Mouse (Mus musculus) CH12F3 (cell line): ENCODE data around the gene Gapdh.

Experiments
- in situ Hi-C: fragments of 300-500 bp; cut with MboI; formaldehyde crosslinking; loops from 2 replicates; pipeline ENCODE4 v1.14.3; 2020; ENCODE audit warnings: low sequenced_read_pairs

Gapdh gene

GRCm38 (mm10) chr6:125152212-125153017 is 13.9 kb downstream of the Gapdh start:
- in situ Hi-C loops, result loop anchor here (10.0 kb wide), 1 partner anchor 122 kb away; no protein-coding TSS in a partner anchor

DNA sequence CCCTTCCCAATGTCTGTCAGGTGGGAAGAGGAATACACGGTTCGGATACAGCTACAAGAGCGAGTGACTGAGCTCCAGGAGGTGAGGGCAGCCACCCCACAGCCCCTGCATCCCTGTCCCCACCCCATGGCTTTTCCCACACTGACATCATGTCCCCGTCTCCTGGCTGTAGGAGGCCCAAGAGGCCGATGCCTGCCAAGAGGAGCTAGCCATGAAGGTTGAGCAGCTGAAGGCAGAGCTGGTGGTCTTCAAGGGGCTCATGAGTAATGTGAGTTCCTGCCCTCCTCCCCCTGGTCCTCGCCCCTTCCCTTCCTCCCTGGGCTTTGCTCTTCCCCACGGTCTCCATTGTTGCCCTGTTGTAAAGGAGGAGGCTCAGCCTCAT is 16.7 kb downstream of the Gapdh start:
- in situ Hi-C loops, result no loop called here

- in situ Hi-C loops, result no loop called here
Observed at GRCm38 (mm10) chr6:125148926-125149568, 17.2 kb downstream of the Gapdh start.

DNA sequence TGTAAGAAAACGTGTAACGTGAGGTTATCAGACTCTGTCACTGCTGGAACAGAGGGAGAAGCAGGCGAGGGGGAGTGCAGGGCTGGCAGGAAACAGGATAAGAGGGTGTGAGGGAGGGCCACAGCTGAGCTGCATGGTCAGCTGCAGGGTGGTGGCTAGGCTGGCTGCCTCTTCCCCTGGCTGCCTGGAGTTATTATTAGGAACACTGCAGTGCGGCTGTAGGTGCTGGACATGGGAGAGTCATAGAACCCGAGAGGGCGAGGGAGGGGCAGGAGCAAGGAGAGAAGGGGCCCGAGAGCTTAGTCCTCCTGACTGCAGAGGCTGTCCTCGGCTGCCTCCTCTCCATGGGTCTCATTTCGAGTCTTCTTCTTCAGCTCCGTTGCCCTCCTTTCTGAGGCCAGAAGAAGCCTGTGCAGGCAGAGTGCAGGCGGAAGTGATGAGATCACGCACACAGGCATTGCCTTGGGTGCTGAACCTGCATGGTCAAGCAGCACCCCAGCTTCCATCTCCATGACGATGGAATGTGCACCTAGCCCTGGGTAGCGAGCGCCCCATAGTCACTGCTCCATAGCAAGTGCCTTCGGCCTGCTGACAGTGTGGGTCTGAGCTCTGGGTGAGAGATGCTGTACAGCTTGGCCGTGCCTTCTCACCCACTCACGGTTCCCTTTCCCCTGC is 17.9 kb downstream of the Gapdh start:
- in situ Hi-C loops, result no loop called here

DNA sequence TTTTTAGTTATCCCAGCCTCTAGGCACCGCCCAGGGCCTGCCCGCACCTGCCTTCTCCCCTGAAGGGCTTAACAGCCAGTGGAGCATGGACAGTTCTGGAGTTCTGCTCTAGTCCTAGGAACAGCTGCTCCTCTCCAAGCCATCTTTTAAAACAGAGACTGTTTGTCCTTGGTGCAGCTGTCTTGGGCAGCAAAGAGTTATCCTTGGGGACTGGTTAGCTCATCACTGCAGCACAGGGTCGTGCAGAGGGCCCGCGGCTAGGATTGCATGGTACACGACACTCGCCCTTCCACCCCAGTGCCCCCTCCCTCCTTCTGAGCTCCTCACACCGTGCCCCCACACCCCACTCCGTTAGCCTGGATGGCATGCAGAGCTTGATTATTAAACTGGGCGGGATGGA is 18.9 kb downstream of the Gapdh start:
- in situ Hi-C loops, result no loop called here

DNA sequence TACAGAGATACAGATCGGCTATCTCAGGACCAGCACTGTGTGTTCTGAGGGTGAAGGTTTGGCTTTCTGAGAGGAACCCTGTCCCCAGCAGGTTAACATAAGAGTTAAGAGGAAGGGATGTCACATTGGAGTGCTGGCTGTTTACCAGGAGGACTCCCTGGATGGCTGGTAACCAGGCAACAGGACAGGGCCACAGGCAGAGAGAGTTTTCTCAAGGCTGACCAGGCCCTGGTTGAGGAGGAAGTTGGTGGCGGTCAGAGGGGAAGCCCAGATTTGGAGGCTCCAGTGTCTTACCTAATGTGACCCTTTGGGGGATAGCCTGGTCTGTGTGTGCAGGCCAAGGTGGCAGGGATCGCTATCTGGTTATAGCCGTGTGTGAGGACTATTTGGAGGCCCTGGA is 19.5 kb downstream of the Gapdh start:
- in situ Hi-C loops, result no loop called here

DNA sequence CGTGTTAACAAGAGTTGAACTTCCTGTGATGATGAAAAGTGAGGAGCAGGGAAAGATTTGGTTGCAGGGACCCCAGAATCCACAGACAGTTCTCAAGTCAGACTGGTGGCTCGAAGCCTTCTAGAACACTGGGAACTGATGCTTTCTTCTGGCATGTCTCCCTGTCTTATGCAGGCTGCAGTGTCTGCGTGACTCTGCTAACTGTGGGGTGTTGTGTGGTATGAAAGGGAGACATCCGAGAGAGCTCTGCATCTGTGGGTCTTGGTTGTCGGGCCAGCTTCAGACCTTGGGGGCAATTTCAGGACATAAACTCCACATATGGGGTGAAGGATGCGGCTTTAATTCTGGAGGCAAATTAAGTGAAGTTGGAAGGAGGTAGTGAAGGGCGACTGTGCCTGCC is 20.1 kb downstream of the Gapdh start:
- in situ Hi-C loops, result no loop called here

DNA sequence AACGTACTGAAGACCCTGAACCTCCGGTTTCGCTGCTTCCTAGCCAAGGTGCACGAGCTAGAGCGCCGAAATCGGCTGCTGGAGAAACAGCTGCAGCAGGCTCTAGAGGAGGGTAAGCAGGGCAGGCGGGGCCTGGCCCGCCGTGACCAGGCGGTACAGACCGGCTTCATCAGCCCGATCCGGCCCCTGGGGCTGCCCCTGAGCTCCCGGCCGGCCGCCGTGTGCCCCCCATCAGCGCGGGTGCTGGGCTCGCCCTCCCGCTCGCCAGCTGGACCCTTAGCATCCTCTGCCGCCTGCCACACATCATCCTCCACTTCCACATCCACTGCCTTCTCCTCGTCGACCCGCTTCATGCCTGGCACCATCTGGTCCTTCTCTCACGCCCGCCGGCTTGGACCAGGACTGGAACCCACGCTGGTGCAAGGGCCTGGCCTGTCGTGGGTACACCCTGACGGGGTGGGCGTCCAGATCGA is 20.8 kb downstream of the Gapdh start:
- in situ Hi-C loops, result no loop called here

DNA sequence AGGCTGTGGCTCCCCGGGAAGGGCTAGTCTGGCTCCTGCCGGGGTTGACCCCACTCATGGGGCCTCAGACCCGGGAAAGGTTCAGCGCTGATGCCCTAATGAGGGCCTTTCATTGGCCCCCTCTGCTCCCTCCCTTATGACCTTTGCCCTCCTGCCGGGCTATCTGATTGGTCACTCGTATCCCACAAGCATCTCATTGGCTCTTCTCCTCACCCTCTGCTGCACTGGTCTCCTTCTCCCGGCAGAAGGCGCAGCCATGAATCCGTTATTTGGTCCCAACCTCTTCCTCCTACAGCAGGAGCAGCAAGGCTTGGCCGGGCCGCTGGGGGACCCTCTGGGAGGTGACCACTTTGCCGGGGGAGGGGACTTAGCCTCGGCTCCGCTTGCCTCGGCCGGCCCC is 21.3 kb downstream of the Gapdh start, which contains the start of gene Iffo1:
Gene Iffo1, plus strand, starts transcription at position 241 of the 400 bp plus-strand sequence.
- in situ Hi-C loops, result no loop called here

DNA sequence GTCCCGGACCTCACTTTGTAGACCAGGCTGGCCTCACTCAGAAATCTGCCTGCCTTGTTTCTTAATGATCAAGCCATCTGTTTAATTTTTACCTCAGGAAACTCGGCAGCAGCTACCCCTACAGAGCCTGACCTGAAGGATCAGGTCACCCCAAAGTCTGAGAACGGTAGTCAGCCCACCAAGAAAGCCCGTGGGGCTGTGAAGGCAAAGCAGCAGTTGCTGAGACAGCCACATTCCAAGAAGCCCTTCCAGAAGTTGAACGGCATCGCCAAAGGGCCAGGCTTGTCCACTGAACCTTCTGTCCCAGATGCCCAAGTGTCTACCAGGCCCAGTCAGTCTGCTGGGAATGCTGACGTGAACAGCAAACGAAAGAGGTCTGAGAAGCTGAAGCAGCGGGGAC is 22.4 kb downstream of the Gapdh start:
- in situ Hi-C loops, result no loop called here

- in situ Hi-C loops, result no loop called here
Observed at GRCm38 (mm10) chr6:125143128-125143527, 23.1 kb downstream of the Gapdh start.

GRCm38 (mm10) chr6:125142436-125142835 is 23.8 kb downstream of the Gapdh start:
- in situ Hi-C loops, result no loop called here

DNA sequence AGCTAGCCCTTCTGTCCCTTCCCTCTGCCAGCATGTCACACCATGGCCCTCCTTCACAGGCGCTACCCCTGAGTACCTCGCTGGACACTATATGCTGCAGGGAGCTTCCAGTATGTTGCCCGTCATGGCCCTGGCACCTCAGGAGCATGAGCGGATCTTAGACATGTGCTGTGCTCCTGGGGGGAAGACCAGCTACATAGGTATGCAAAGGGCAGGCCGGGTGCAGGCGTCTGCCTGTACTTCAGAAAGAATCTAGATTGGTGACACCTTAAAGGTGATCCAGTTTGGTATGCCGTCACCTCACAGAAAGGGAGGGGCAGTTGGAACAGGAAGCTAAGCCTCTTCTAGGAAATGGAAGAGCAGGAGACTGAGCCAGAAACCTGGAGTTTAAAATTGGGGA is 26.5 kb downstream of the Gapdh start:
- in situ Hi-C loops, result no loop called here

DNA sequence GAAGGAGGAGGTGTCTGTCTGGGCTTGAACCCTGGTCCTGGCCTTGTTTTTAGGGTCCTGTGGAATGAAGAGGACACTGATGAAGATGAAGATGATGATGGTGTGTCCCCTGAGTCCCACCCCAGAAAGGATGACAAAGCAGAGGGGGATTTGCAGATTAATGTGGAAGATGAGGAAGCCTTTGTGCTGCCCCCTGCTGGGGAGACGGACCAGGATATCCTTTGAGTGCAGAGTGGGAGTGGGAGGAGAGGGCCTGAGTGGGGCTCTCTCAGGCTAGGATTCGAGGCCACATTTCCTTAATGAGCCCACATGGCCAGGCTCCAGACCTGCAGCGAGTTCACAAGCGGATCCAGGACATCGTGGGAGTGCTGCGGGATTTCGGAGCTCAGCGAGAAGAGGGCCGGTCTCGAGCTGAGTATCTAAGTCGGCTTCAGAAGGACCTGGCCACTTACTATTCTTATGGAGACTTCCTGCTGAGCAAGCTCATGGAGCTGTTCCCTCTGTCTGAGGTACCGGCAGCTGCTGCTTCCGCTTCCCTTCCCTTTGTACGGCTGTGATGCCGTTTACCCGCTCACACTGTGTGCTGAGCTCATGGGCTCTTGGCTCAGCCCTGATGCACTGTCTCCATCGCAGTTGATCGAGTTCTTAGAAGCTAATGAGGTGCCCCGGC is 29.1 kb downstream of the Gapdh start:
- in situ Hi-C loops, result no loop called here

DNA sequence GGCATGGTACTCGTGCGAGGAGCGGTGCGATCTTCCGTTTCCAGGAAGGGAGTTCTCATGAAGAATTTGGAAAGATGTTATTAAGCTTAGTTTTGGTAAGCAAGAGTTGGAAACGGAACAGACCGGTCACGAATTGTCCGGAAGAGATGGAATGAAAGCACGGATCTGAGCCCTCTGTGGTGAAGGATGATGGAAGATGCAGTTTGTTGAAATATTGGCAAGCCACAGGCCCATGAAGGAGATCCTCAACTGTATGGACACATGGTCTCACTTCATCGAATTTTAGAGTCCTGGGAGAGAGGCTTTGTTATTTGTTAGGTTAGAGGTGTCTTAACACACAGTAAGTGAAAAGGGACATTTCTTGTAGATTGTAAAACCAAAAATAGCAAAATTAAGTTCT is 33.8 kb downstream of the Gapdh start:
- in situ Hi-C loops, result no loop called here

- in situ Hi-C loops, result no loop called here
Observed at GRCm38 (mm10) chr6:125131302-125132156, 34.7 kb downstream of the Gapdh start, which contains the start of gene Nop2. Nop2 (plus strand) TSS chr6:125131909.

DNA sequence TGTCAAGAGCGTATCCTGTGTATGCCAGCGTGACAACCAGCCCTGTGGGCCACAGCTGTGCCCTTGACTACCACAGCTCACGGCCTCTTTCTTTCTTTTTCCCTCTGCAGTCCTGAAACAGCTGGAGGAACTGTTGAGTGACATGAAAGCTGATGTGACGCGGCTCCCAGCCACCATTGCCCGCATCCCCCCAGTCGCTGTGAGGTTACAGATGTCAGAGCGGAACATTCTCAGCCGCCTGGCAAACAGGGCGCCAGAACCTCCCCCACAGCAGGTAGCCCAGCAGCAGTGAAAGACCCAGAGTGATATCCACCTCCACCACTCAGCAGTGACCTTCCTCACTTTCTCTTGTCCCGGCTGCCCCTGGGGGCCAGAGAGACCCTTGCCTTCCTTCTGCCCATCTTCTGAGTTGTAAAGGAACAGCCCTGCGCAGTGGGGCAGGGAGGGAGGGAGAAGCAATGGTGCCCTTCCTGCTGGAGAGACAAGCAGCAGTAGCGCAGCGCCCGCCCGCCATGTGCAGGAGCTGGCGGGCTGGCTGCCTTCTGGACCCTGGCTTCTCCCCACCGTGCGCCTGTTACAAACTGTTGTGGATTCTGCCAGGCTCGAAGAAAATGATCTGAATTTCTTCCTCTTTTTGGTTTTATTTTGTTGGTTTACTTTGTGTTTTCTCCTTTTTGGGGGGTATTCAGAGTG is 36.4 kb downstream of the Gapdh start:
- in situ Hi-C loops, result no loop called here

- in situ Hi-C loops, result no loop called here
Observed at GRCm38 (mm10) chr6:125128724-125129123, 37.5 kb downstream of the Gapdh start.

GRCm38 (mm10) chr6:125119387-125119786 is 46.9 kb downstream of the Gapdh start:
- in situ Hi-C loops, result no loop called here

DNA sequence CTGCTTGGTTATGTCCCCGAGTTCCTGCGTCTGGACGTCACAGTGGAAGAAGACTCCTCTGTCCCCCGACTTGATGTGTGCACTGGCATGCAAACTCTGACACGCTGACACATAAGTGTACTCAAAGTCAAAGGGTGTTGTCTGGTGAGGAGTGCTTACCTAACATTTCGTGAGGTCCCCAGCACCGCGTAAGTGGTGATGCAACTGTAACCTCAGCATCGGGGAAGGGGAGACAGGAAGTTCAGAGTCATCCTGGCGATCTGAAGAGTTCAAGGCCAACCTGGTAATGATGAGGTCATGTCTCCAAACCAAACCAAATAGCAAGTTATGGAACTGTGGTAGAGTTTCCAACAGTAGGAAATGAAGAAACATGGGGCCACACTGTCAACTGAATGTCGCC is 53.7 kb downstream of the Gapdh start:
- in situ Hi-C loops, result no loop called here
